Mouse (Mus musculus) limb, embryonic 14.5 days (tissue): Measurements from ENCODE around the gene Itga5. TPM values are rescaled to one million over a fixed set of nuclear protein-coding genes. Genes with fewer than 3 reads are reported as not detected.
"Not testable (repeated sequence)": the region's sequence is repeated elsewhere in the genome, so short reads cannot be mapped to it uniquely, and the experiment has no call there.

Source experiments
- ATAC-seq: fragments of 200-750 bp; cut with Nextera tagmentation; 2 replicates; pipeline ENCODE4 v1.8.0; 2017; ENCODE audit warnings: low read depth, moderate number of reproducible peaks, moderate TSS enrichment; ENCODE audit not compliant: low FRiP score
- DNase-seq: peaks from one replicate; pipeline ENCODE4 v3.0.0-alpha.2; 2015; ENCODE audit warnings: low spot score
- H3K27ac ChIP-seq: fragments of 300-500 bp; sonication (generic); replicated peaks from 2 replicates; pipeline ENCODE4 v1.5.1; 2014; ENCODE audit warnings: low read depth, mild to moderate bottlenecking, low read length, moderate library complexity, mixed read lengths
- H3K27me3 ChIP-seq: fragments of 300-500 bp; sonication (generic); 2 replicates; pipeline ENCODE4 v1.6.1; 2014; ENCODE audit warnings: low read length, mixed read lengths; ENCODE audit not compliant: control insufficient read depth, insufficient read depth
- H3K36me3 ChIP-seq: fragments of 300-500 bp; sonication (generic); 2 replicates; pipeline ENCODE4 v1.6.1; 2014; ENCODE audit warnings: mild to moderate bottlenecking, low read length, moderate library complexity, mixed read lengths; ENCODE audit not compliant: control insufficient read depth, insufficient read depth
- H3K4me1 ChIP-seq: fragments of 300-500 bp; sonication (generic); 2 replicates; pipeline ENCODE4 v1.6.1; 2014; ENCODE audit warnings: antibody characterized with exemption, low read length, mixed read lengths; ENCODE audit not compliant: control insufficient read depth, insufficient read depth
- H3K4me2 ChIP-seq: fragments of 300-500 bp; sonication (generic); replicated peaks from 2 replicates; pipeline ENCODE4 v1.6.1; 2014; ENCODE audit warnings: low read depth, mild to moderate bottlenecking, low read length, moderate library complexity; ENCODE audit not compliant: severe bottlenecking
- H3K4me3 ChIP-seq: fragments of 300-500 bp; sonication (generic); replicated peaks from 2 replicates; pipeline ENCODE4 v1.5.1; 2014; ENCODE audit warnings: low read length
- H3K9ac ChIP-seq: fragments of 300-500 bp; sonication (generic); 2 replicates; pipeline ENCODE4 v1.6.1; 2014; ENCODE audit warnings: mild to moderate bottlenecking, low read depth, low read length, moderate library complexity; ENCODE audit not compliant: severe bottlenecking
- H3K9me3 ChIP-seq: fragments of 300-500 bp; sonication (generic); 2 replicates; pipeline ENCODE4 v1.6.1; 2016; ENCODE audit warnings: low read length; ENCODE audit not compliant: control insufficient read depth
- POLR2A ChIP-seq: fragments of 200-500 bp; IDR thresholded peaks from 2 replicates; pipeline ENCODE4 v1.8.0; 2012; ENCODE audit warnings: inconsistent platforms, mild to moderate bottlenecking, moderate library complexity, borderline replicate concordance; ENCODE audit not compliant: insufficient read depth, insufficient read length; ENCODE audit errors: extremely low read depth
- WGBS: fragments of 180-500 bp; shearing (Covaris S2); extraction: QIAGEN DNeasy Blood & Tissue Kit; methylation state at CpG from one replicate; pipeline ENCODE4 v1.1.7; 2014; 5-methylcytosine and 5-hydroxymethylcytosine counted together
- polyA plus RNA-seq, 2 experiments: library from polyadenylated mRNA; depleted of rRNA in 1 of 2; stranded (reverse) in 1 of 2; unstranded in 1 of 2; fragments of >200 nt; fragmentation: Nextera tagmentation in 1 of 2; extraction: Ambion mirVana in 1 of 2; gene quantifications; 2 replicates each; pipeline versions ENCODE4 v1.2.1 to v1.2.3; 2012 to 2014

Itga5 gene
- 71.2 and 91.3 TPM in 2 replicates for polyA plus RNA-seq (2012; rRNA removed)
- polyA plus RNA-seq (2014; fragmentation: Nextera tagmentation; extraction: Ambion mirVana) = 63.4 and 66.5 TPM in 2 replicates

DNA sequence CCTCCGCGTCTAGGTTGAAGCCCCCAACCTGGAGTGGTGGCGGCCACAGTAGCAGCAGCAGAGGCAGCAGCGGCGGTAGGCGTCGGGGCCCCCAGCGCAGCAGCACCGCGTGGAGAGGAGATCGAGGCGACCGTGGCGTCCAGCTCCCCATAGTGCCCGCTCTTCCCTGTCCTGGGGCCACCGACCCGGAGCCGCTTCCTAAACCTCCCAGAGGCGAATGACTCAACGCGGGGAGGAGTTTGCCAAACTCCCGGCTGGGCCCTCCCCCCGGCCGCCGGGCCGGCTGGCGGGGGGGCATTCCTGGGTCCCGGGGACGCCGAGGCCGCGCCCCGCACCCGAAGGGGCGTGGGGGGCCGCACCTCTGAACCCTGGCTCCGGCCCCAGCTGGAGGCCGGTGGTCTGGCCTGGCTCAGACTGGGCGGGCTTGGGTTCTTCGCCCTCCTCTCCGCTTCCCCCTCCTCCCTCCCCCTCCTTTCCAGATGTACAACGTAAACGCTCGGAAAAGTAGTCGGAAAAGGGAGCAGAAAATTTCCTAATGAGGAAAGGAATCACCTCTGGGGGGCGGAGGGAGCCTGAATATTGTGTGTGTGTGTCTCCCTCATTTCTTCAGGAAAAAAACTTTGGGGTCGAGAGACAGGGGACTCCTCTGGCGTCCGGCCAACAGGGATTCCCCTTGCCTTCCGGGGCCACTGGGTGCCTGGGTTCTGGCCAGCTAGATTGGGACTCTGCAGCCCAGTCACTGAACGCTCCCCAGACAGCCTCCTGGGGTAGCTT, at the start of gene Itga5:
Itga5 (minus strand) TSS at position 388 of the 774 bp plus-strand sequence.
- no peaks in the 10 kb centered on the region for H3K9me3 ChIP-seq
- H3K36me3 ChIP-seq = no peaks in the 10 kb centered on the region
- peak; percentile 75; the same call in 1 of the 2 replicates for TF ChIP-seq POLR2A
- H3K4me2 ChIP-seq = peak within 1 kb of the TSS; percentile 67
- H3K27ac ChIP-seq = peak within 1 kb of the TSS; percentile 92
- DNase-seq = peak; percentile 67
- H3K4me3 ChIP-seq = peak within 1 kb of the TSS; percentile 96
- H3K27me3 ChIP-seq = no peaks in the 10 kb centered on the region
- H3K9ac ChIP-seq = peak within 1 kb of the TSS; percentile 95
- H3K4me1 ChIP-seq = peaks cover 28% of the 10 kb centered on the region
- WGBS = under 1% methylated on average over 40 of the region's 51 CpGs
- peak; percentile 64 for ATAC-seq

DNA sequence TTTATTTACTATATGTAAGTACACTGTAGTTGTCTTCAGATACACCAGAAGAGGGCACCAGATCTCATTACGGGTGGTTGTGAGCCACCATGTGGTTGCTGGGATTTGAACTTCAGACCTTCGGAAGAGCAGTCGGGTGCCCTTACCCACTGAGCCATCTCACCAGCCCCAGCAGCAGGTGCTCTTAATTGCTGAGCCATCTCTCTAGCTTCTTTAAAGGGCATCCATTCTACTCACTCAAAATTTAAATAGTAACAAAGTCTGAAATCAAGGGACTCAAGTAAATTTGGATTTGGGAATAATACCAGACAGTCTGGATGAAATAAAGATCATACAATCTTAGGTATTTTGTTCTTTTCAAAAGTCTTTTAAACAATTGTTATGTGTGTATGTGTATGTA, 39.0 kb upstream of the Itga5 start:
- H3K27ac ChIP-seq, H3K9me3 ChIP-seq, H3K4me1 ChIP-seq, H3K36me3 ChIP-seq, H3K4me2 ChIP-seq, H3K9ac ChIP-seq, ATAC-seq, H3K27me3 ChIP-seq, DNase-seq, H3K4me3 ChIP-seq: not testable (repeated sequence)
- WGBS = 89% methylated on average over 2 of the region's 3 CpGs

DNA sequence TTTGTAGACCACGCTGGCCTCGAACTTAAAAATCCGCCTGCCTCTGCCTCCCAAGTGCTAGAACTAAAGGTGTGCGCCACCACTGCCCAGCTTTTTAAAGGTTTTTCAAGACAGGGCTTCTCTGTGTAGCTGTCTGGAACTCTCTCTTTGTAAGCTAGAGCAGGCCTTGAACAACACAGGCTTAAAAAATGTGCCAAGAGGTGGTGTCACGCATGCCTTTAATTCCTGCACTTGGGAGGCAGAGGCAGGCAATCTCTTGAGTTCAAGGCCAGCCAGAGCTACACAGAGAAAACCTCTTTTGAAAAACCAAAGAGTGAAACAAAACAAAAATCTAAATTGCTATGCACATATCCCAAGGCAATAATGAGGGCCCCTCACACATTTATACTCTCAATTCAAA, 34.8 kb upstream of the Itga5 start:
- H3K9me3 ChIP-seq = no peaks in the 10 kb centered on the region

DNA sequence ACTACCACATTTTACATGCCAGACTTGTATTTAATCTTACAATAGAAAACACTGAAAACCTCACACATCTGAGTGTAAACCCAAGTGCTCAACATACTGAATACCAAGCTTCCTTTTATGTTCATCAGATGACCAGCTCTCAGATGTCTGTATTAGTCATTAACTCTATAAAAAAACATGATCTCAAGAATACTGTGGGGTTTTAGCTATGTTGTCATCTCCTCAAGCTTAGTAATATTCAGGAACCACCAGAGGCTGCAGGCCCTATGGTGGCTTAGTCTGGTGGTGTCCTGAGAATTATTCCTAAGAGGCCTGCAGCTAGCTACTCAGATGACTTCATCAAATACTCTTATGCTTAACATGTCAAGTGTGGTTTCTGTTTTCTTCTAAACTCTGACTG, 27.0 kb upstream of the Itga5 start:
- ATAC-seq = no peak
- no peaks in the 10 kb centered on the region for H3K9me3 ChIP-seq
- H3K9ac ChIP-seq = no peak overlapping the region
- H3K27ac ChIP-seq = no peak overlapping the region
- H3K4me2 ChIP-seq = no peak overlapping the region
- no peak overlapping the region for H3K4me3 ChIP-seq
- H3K36me3 ChIP-seq = no peaks in the 10 kb centered on the region
- H3K4me1 ChIP-seq = no peaks in the 10 kb centered on the region
- no peak for TF ChIP-seq POLR2A
- no peaks in the 10 kb centered on the region for H3K27me3 ChIP-seq
- no peak for DNase-seq

More for the DNA sequence above, 34.8 kb upstream of the Itga5 start:
- Histone ChIP-seq H3K9ac (no peak overlapping the region), H3K4me3 (no peak overlapping the region), H3K27me3 (no peaks in the 10 kb centered on the region), H3K36me3 (no peaks in the 10 kb centered on the region), H3K4me2 (no peak overlapping the region), H3K4me1 (no peaks in the 10 kb centered on the region), H3K27ac (no peak overlapping the region)
- no peak for ATAC-seq
- DNase-seq = no peak
- 92% methylated on average over 5 of the region's 5 CpGs for WGBS
- TF ChIP-seq POLR2A = no peak

DNA sequence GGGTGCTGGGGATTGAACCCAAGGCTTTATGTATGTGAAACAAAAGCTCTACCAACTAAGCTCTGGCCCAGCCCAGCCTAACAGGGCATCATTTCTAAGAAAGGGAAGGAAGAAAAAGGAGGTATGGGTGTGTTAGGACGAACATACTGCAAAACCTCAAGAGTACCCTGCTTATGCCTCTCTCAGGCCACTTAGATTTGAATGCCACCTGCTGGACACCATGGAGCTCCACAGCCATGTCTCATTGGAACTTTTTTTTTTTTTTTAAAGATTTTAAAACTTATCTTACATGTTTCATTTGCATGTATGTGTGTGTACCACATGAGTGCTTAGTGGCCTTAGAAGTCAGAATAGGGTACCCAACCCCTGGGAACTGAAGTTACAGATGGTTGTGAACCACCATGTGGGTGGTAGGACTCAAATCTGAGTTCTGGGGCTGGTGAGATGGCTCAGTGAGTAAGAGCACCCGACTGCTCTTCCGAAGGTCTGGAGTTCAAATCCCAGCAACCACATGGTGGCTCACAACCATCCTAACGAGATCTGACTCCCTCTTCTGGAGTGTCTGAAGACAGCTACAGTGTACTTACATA, 22.1 kb upstream of the Itga5 start:
- TF ChIP-seq POLR2A = no peak

More for the DNA sequence above, 22.1 kb upstream of the Itga5 start:
- ATAC-seq (no peak), DNase-seq (peak; percentile 50)
- H3K27me3 ChIP-seq = no peaks in the 10 kb centered on the region
- WGBS = 76% methylated on average over 3 of the region's 4 CpGs
- H3K4me3 ChIP-seq = no peak overlapping the region
- no peak overlapping the region for H3K9ac ChIP-seq
- no peaks in the 10 kb centered on the region for H3K36me3 ChIP-seq
- no peak overlapping the region for H3K4me2 ChIP-seq
- peaks cover 7% of the 10 kb centered on the region for H3K4me1 ChIP-seq
- H3K27ac ChIP-seq = no peak overlapping the region
- H3K9me3 ChIP-seq = no peaks in the 10 kb centered on the region
